Mouse (Mus musculus) neural tube, embryonic 14.5 days (tissue): Measurements from ENCODE around the gene Parp16. TPM values are rescaled to one million over a fixed set of nuclear protein-coding genes. Genes with fewer than 3 reads are reported as not detected.

Experiments used
- ATAC-seq: fragments of 200-750 bp; cut with Nextera tagmentation; 2 replicates; pipeline ENCODE4 v1.8.0; 2017; ENCODE audit warnings: low read depth, mild to moderate bottlenecking, moderate TSS enrichment, moderate library complexity
- H3K27ac ChIP-seq: fragments of 300-500 bp; sonication (generic); 2 replicates; pipeline ENCODE4 v1.5.1; 2014; ENCODE audit warnings: low read depth, mild to moderate bottlenecking, control low read depth, low read length, moderate library complexity, mixed read lengths
- H3K27me3 ChIP-seq: fragments of 300-500 bp; sonication (generic); 2 replicates; pipeline ENCODE4 v1.6.1; 2014; ENCODE audit warnings: low read length; ENCODE audit not compliant: control insufficient read depth, insufficient read depth
- H3K36me3 ChIP-seq: fragments of 300-500 bp; sonication (generic); 2 replicates; pipeline ENCODE4 v1.6.1; 2014; ENCODE audit warnings: low read length, mixed read lengths; ENCODE audit not compliant: control insufficient read depth, insufficient read depth
- H3K4me1 ChIP-seq: fragments of 300-500 bp; sonication (generic); 2 replicates; pipeline ENCODE4 v1.6.1; 2014; ENCODE audit warnings: low read length; ENCODE audit not compliant: control insufficient read depth, insufficient read depth
- H3K4me2 ChIP-seq: fragments of 300-500 bp; sonication (generic); 2 replicates; pipeline ENCODE4 v1.6.1; 2014; ENCODE audit warnings: mild to moderate bottlenecking, low read depth, low read length, control low read depth
- H3K4me3 ChIP-seq: fragments of 300-500 bp; sonication (generic); 2 replicates; pipeline ENCODE4 v1.5.1; 2014; ENCODE audit warnings: low read depth, low read length, control low read depth, mixed read lengths
- H3K9ac ChIP-seq: fragments of 300-500 bp; sonication (generic); replicated peaks from 2 replicates; pipeline ENCODE4 v1.6.1; 2014; ENCODE audit warnings: low read depth, mild to moderate bottlenecking, control low read depth, low read length, mixed read lengths
- H3K9me3 ChIP-seq: fragments of 300-500 bp; sonication (generic); 2 replicates; pipeline ENCODE4 v1.6.1; 2016; ENCODE audit warnings: low read length; ENCODE audit not compliant: control insufficient read depth
- WGBS: fragments of 180-500 bp; shearing (Covaris S2); extraction: QIAGEN DNeasy Blood & Tissue Kit; methylation state at CpG from one replicate; pipeline ENCODE4 v1.1.7; 2014; 5-methylcytosine and 5-hydroxymethylcytosine counted together
- polyA plus RNA-seq: library from polyadenylated mRNA; unstranded; fragments of >200 nt; fragmentation: Nextera tagmentation; extraction: Ambion mirVana; gene quantifications from 2 replicates; pipeline ENCODE4 v1.2.1, GENCODE M21; 2014

The Parp16 gene
- polyA plus RNA-seq, 1 experiment from 2014 or later: 6.7 TPM

GRCm38 (mm10) chr9:65161881-65162280, 33.3 kb upstream of the Parp16 start:
- no peaks in the 10 kb centered on the region for H3K9me3 ChIP-seq
- H3K4me1 ChIP-seq: peaks cover 36% of the 10 kb centered on the region
- peak overlapping the region; percentile 76 for H3K4me2 ChIP-seq
- no peak overlapping the region for H3K27ac ChIP-seq
- no peak overlapping the region for H3K9ac ChIP-seq
- H3K27me3 ChIP-seq: no peaks in the 10 kb centered on the region
- no peak overlapping the region for H3K4me3 ChIP-seq
- WGBS: 13% methylated on average over 8 of the region's 8 CpGs
- no peak for ATAC-seq
- H3K36me3 ChIP-seq: no peaks in the 10 kb centered on the region

- H3K9me3 ChIP-seq: no peaks in the 10 kb centered on the region
- H3K36me3 ChIP-seq: no peaks in the 10 kb centered on the region
- ATAC-seq: peak; percentile 82
- H3K4me1 ChIP-seq: peaks cover 28% of the 10 kb centered on the region
- H3K4me3 ChIP-seq: peak overlapping the region; percentile 38
- no peaks in the 10 kb centered on the region for H3K27me3 ChIP-seq
- peak overlapping the region; percentile 64 for H3K27ac ChIP-seq
- H3K4me2 ChIP-seq: peak overlapping the region; percentile 76
- peak overlapping the region; percentile 69 for H3K9ac ChIP-seq
- WGBS: under 1% methylated on average over 58 of the region's 69 CpGs
Observed at GRCm38 (mm10) chr9:65162711-65163639, 32.2 kb upstream of the Parp16 start.

GRCm38 (mm10) chr9:65164870-65165269, 30.3 kb upstream of the Parp16 start:
- Histone ChIP-seq H3K4me1 (peaks cover 35% of the 10 kb centered on the region), H3K9me3 (no peaks in the 10 kb centered on the region), H3K4me3 (no peak overlapping the region), H3K27me3 (no peaks in the 10 kb centered on the region), H3K27ac (no peak overlapping the region), H3K36me3 (no peaks in the 10 kb centered on the region), H3K9ac (no peak overlapping the region), H3K4me2 (no peak overlapping the region)
- no peak for ATAC-seq
- WGBS: 37% methylated on average over 1 of the region's 1 CpGs

GRCm38 (mm10) chr9:65166386-65166785, 28.8 kb upstream of the Parp16 start:
- no peak overlapping the region for H3K9ac ChIP-seq
- peaks cover 30% of the 10 kb centered on the region for H3K4me1 ChIP-seq
- H3K36me3 ChIP-seq: no peaks in the 10 kb centered on the region
- no peak for ATAC-seq
- no peak overlapping the region for H3K4me3 ChIP-seq
- H3K9me3 ChIP-seq: no peaks in the 10 kb centered on the region
- H3K4me2 ChIP-seq: no peak overlapping the region
- H3K27me3 ChIP-seq: no peaks in the 10 kb centered on the region
- no peak overlapping the region for H3K27ac ChIP-seq
- 38% methylated on average over 9 of the region's 9 CpGs for WGBS

GRCm38 (mm10) chr9:65168534-65168933, 26.6 kb upstream of the Parp16 start:
- Histone ChIP-seq H3K36me3 (no peaks in the 10 kb centered on the region), H3K27ac (peak overlapping the region; percentile 6), H3K9ac (no peak overlapping the region), H3K4me1 (peaks cover 17% of the 10 kb centered on the region), H3K9me3 (no peaks in the 10 kb centered on the region), H3K4me2 (no peak overlapping the region), H3K27me3 (no peaks in the 10 kb centered on the region), H3K4me3 (no peak overlapping the region)
- WGBS: 11% methylated on average over 5 of the region's 6 CpGs
- no peak for ATAC-seq

GRCm38 (mm10) chr9:65168952-65169351, 26.2 kb upstream of the Parp16 start:
- Histone ChIP-seq H3K27ac (peak overlapping the region; percentile 6; the same call in 1 of the 2 replicates), H3K4me1 (peaks cover 13% of the 10 kb centered on the region), H3K9ac (no peak overlapping the region), H3K27me3 (no peaks in the 10 kb centered on the region), H3K36me3 (no peaks in the 10 kb centered on the region), H3K4me3 (no peak overlapping the region), H3K4me2 (no peak overlapping the region), H3K9me3 (no peaks in the 10 kb centered on the region)
- 7% methylated on average over 4 of the region's 4 CpGs for WGBS
- ATAC-seq: 0 out of 2 replicates have a peak, but pooled peaks have one; percentile 41

- H3K4me3 ChIP-seq: no peak overlapping the region
- no peak overlapping the region for H3K27ac ChIP-seq
- H3K4me1 ChIP-seq: peaks cover 37% of the 10 kb centered on the region
- H3K9me3 ChIP-seq: no peaks in the 10 kb centered on the region
- H3K36me3 ChIP-seq: no peaks in the 10 kb centered on the region
- WGBS: 47% methylated on average over 9 of the region's 9 CpGs
- H3K27me3 ChIP-seq: no peaks in the 10 kb centered on the region
- no peak overlapping the region for H3K9ac ChIP-seq
- ATAC-seq: no peak
- no peak overlapping the region for H3K4me2 ChIP-seq
Observed at GRCm38 (mm10) chr9:65172654-65173053, 22.5 kb upstream of the Parp16 start.

- WGBS: 11% methylated on average over 5 of the region's 5 CpGs
- Histone ChIP-seq H3K4me2 (no peak overlapping the region), H3K9ac (no peak overlapping the region), H3K9me3 (no peaks in the 10 kb centered on the region), H3K36me3 (no peaks in the 10 kb centered on the region), H3K4me1 (peaks cover 49% of the 10 kb centered on the region), H3K27me3 (no peaks in the 10 kb centered on the region), H3K27ac (peak overlapping the region; percentile 76), H3K4me3 (no peak overlapping the region)
- peak; percentile 16; the same call in 1 of the 2 replicates for ATAC-seq
Observed at GRCm38 (mm10) chr9:65175234-65175938, 19.8 kb upstream of the Parp16 start.
